Mouse (Mus musculus): ENCODE results near the gene Chkb.

DNA sequence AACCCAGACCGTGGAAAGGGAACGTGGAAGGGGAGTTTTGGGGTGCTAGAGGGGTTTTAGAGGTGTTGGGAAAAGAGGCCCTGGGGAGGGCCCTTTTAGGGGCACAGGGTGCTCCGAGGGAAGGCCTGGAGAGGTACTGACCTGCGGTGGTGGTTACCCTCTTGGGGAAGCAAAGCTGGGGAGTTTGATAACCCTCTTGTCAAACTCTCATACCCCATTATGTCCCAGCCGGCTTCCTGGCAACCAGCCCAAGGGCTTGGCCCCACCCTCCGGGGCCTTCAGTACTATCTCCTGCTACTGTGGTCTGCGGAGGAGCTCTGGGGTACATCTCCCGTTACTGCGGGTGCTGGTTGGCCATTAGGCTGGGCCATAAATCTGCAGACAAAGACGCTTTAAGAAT lies 50.3 kb downstream of the Chkb start:
- TF ChIP-seq CHD2 (IDR thresholded peaks at IDR 0.05; ENCODE audit: low read length) (no peak), CTCF (conservative IDR thresholded peaks at IDR 0.05 in 1 of 2, IDR thresholded peaks at IDR 0.05 in 1 of 2; ENCODE audit: low read depth in 2 of 2, low read length in 2 of 2) (no peak), JUND (conservative IDR thresholded peaks at IDR 0.05; ENCODE audit: low read depth, low read length) (no peak), POLR2A (IDR thresholded peaks at IDR 0.05; ENCODE audit: low read depth, low read length) (no peak), USF2 (conservative IDR thresholded peaks at IDR 0.05; ENCODE audit: low read depth, low read length) (no peak), ZC3H11A (IDR thresholded peaks at IDR 0.05; ENCODE audit: low read depth, low read length) (no peak), BHLHE40 (IDR thresholded peaks at IDR 0.05; ENCODE audit: low read depth, low read length) (no peak), MAZ (IDR thresholded peaks at IDR 0.05; ENCODE audit: low read depth, low read length) (no peak), NELFE (IDR thresholded peaks at IDR 0.05; ENCODE audit: low read depth, low read length) (no peak)

All from CH12.LX (cell line).